In the genomic region with DNA sequence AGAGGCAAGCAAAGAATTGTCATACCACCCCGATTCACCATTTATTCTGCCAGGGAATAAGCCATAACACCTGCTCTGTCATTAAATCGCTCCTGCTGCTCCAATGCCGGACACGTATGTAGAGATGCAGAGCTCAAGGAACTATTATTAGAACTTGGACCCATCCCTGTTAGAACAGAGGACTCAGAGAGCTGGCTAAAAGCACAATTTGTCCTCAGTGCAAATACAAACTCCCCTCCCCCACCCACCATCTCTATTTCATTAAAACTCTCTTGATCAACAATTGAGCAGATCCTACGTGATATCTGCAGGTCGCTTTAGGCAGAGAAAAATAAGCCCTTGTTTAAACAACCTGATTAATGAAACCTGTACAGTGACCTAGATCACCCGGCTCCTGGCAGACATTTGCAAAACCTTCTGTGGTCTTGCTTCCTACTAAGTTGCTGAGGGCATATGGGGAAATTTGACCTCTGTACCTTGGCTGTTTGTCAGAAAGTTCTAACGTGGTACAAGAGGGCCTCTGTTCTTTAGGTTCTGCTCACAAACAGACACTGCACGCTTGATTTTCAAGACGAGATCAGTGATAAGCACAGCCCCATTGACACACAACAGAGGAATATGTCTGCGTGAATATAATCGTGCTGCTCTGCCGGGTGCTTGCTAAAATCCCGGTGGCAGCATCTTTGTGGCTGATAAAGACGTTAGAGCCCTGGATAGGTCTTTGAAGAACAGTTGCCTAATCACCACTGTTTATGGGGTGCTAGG, we compare ENCODE assay signal across 8 mouse cellular contexts. TPM values are rescaled to one million over a fixed set of nuclear protein-coding genes. Genes with fewer than 3 reads are reported as not detected.
DNase-seq lines count a peak whose midpoint lies in the region; ATAC-seq and TF ChIP-seq lines count a peak whose summit lies in the region.

No protein-coding gene starts in this region.

- H3K36me3 ChIP-seq in forebrain, embryonic 11.5 days (ENCODE audit: control insufficient read depth, insufficient read depth, low read length), result no peaks in the 10 kb centered on the region
- no peaks in the 10 kb centered on the region for H3K36me3 ChIP-seq in hindbrain, embryonic 15.5 days
- peaks cover 17% of the 10 kb centered on the region; the same call in 1 of the 2 replicates for H3K36me3 ChIP-seq in liver, embryonic 12.5 days

- DNase-seq in left cerebral cortex, postnatal 36 days (ENCODE audit: low spot score in 2 of 2), result peak; percentile 13 to 24
- no peak for DNase-seq in left cerebral cortex, adult 11 months (ENCODE audit: low spot score)
- peak; percentile 73 for DNase-seq in brain, embryonic 14.5 days (ENCODE audit: low read depth)
- no peak for DNase-seq in forebrain, embryonic 11.5 days (ENCODE audit: low spot score)
- peak; percentile 50 for DNase-seq in neural tube, embryonic 10.5 days (ENCODE audit: extremely low spot score, low spot score)
- DNase-seq in spleen, postnatal 10 days (ENCODE audit: low spot score in 2 of 2), result no peak

- H3K27ac ChIP-seq in forebrain, embryonic 11.5 days (ENCODE audit: low read depth, low read length), result no peak overlapping the region; the same call in 1 of the 2 replicates
- H3K27ac ChIP-seq in hindbrain, embryonic 15.5 days (replicated peaks), result peak overlapping the region; percentile 68
- peak overlapping the region; percentile 52 for H3K27ac ChIP-seq in liver, embryonic 12.5 days

- 30% methylated on average over 15 of the region's 15 CpGs for WGBS in forebrain, embryonic 11.5 days
- 7% methylated on average over 15 of the region's 15 CpGs for WGBS in hindbrain, embryonic 15.5 days
- WGBS in liver, embryonic 12.5 days (ENCODE audit: insufficient replicate concordance), result 17% methylated on average over 15 of the region's 15 CpGs

- no peak for TF ChIP-seq POLR2A in brain, embryonic 14.5 days (IDR thresholded peaks at IDR 0.05; ENCODE audit: borderline replicate concordance, extremely low read depth, insufficient read depth, insufficient read length, poor library complexity, severe bottlenecking)

- peak overlapping the region; percentile 27; the same call in 1 of the 2 replicates for H3K4me2 ChIP-seq in forebrain, embryonic 11.5 days (ENCODE audit: low read depth, low read length, severe bottlenecking)
- H3K4me2 ChIP-seq in hindbrain, embryonic 15.5 days, result peak overlapping the region; percentile 58
- H3K4me2 ChIP-seq in liver, embryonic 12.5 days, result peak overlapping the region; percentile 45

- H3K9ac ChIP-seq in forebrain, embryonic 11.5 days (ENCODE audit: low read length), result no peak overlapping the region
- H3K9ac ChIP-seq in hindbrain, embryonic 15.5 days, result peak overlapping the region; percentile 35
- H3K9ac ChIP-seq in liver, embryonic 12.5 days, result no peak overlapping the region

- H3K27me3 ChIP-seq in forebrain, embryonic 11.5 days (ENCODE audit: control insufficient read depth, insufficient read depth, low read length), result no peaks in the 10 kb centered on the region
- H3K27me3 ChIP-seq in hindbrain, embryonic 15.5 days, result no peaks in the 10 kb centered on the region
- no peaks in the 10 kb centered on the region for H3K27me3 ChIP-seq in liver, embryonic 12.5 days (replicated peaks)

- H3K4me3 ChIP-seq in forebrain, embryonic 11.5 days (ENCODE audit: low read depth, low read length), result no peak overlapping the region
- H3K4me3 ChIP-seq in hindbrain, embryonic 15.5 days, result peak overlapping the region; percentile 93
- 0 out of 2 replicates have a peak overlapping the region, but pooled peaks have one; percentile 1 for H3K4me3 ChIP-seq in liver, embryonic 12.5 days

- intact Hi-C loops in left cerebral cortex, postnatal 36 days (cut with DNase I), result loop anchor here (10.0 kb wide), 5 partner anchors 333 to 1143 kb away; no protein-coding TSS in a partner anchor

- no peaks in the 10 kb centered on the region for H3K9me3 ChIP-seq in forebrain, embryonic 11.5 days (ENCODE audit: control insufficient read depth, low read length)
- H3K9me3 ChIP-seq in hindbrain, embryonic 15.5 days, result no peaks in the 10 kb centered on the region
- H3K9me3 ChIP-seq in liver, embryonic 12.5 days (replicated peaks), result no peaks in the 10 kb centered on the region

- no peak for TF ChIP-seq CTCF in brain, embryonic 14.5 days (IDR thresholded peaks at IDR 0.05; ENCODE audit: borderline replicate concordance, extremely low read depth, insufficient read depth, insufficient read length)

- ATAC-seq in forebrain, embryonic 11.5 days (replicated peaks; ENCODE audit: low FRiP score), result no peak
- no peak for ATAC-seq in hindbrain, embryonic 15.5 days (ENCODE audit: low FRiP score, low read depth)
- no peak for ATAC-seq in liver, embryonic 12.5 days

- H3K4me1 ChIP-seq in forebrain, embryonic 11.5 days (replicated peaks; ENCODE audit: control insufficient read depth, insufficient read depth, low read length), result peaks cover 6% of the 10 kb centered on the region; the same call in 1 of the 2 replicates
- H3K4me1 ChIP-seq in hindbrain, embryonic 15.5 days (replicated peaks), result peaks cover 27% of the 10 kb centered on the region
- H3K4me1 ChIP-seq in liver, embryonic 12.5 days, result peaks cover 48% of the 10 kb centered on the region

RNA-seq across cellular contexts. Expression of a gene that starts 4.3 kb away (rescaled TPM):
- 10 to 100 TPM; 44.2 to 45.0 TPM for total RNA-seq in left cerebral cortex, postnatal 36 days (2021)
- polyA plus RNA-seq in brain, embryonic 14.5 days (2012; rRNA removed), result 105 and 113 TPM in 2 replicates
- polyA plus RNA-seq in forebrain, embryonic 11.5 days (2014; fragmentation: Nextera tagmentation; extraction: Ambion mirVana), result 62.9 and 64.9 TPM in 2 replicates
- polyA plus RNA-seq in hindbrain, embryonic 15.5 days (2015; fragmentation: Nextera tagmentation; extraction: Ambion mirVana), result 81.0 and 91.5 TPM in 2 replicates
- polyA plus RNA-seq in liver, embryonic 12.5 days (2016; fragmentation: Nextera tagmentation; extraction: Ambion mirVana), result 35.3 and 36.7 TPM in 2 replicates

Comparison
In these comparisons a context has a peak if more than half of its experiments do, and no peak if none do; other contexts are left out.
1. DNase-seq: peak in left cerebral cortex, postnatal 36 days (2 of 2), brain, embryonic 14.5 days (single experiment) and neural tube, embryonic 10.5 days (single experiment); none in left cerebral cortex, adult 11 months (single experiment), forebrain, embryonic 11.5 days (single experiment) and spleen, postnatal 10 days (0 of 2).
2. Peak in every context shown above with its lines, with median percentiles within 50 percentile points of each other: H3K4me2 ChIP-seq.